Mouse (Mus musculus): ENCODE results near the gene Jchain. TPM values are rescaled to one million over a fixed set of nuclear protein-coding genes. Genes with fewer than 3 reads are reported as not detected.
A peak's percentile ranks its signal among the peaks of the same experiment; 100 is the strongest.
"Not testable (repeated sequence)": the region's sequence is repeated elsewhere in the genome, so short reads cannot be mapped to it uniquely, and the experiment has no call there.

The Jchain gene
- 6.8 and 8.2 TPM in 2 replicates for total RNA-seq (2017)

DNA sequence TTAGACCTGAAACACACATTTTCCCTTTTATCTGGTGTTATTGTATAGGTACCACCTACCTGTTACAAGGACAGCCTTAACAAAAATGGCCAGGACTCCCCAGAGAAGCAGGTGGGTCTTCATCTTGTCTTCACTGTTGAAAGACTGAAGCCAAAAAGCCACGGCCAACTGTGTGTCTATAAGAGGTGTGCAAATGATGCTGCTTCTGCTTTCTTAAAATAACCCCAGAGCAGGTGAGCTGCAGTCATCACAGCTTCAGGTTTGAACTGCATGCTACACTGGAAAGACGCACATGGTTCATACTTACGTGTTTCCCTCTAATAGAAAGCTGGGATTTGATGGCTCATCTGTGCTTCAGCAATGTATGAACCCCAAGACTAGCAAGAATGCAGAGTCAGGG, at the start of gene Jchain:
Jchain (minus strand) TSS at position 235 of the 400 bp plus-strand sequence.
- ATAC-seq (ENCODE audit: extremely low read depth, insufficient number of reproducible peaks, low FRiP score, poor library complexity, severe bottlenecking): no peak

DNA sequence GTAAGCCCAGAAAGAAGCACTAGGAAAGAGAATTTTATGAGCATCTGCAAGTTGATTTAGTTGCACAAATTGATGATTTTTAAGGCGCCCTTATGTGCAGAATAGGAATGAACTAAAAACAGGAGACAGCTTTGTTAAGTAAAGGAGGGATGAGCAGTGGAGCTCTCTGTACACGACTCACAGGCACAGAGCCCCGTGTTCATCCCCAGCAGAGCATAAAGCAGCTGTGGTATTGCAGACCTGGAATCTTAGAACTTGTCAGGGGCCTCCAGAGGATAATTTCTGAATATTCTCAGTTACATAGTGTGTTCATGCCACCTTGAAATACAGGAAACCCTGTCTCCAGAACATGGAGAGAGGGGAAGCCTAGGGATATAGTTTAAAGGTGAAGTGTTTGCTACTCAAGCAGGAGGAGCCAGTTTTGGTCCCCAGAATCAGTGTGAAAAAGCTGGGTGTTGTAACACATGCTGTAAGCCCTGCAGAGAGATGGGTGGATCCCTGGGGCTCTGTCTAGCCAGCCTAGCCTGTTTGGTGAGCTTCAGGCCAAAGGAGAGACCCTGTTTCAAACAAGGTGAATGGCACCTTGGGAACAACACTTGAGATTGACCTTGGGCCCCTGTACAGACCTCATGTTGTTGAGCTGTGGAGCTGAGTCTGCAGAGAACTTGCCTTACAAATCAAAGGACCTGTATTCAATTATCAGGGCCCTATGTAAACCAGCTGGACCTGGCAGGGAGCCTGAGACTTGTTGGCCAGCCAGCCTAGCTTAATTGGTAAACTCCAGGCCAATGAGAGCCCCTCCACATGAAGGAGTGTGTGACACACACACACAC, 48.0 kb upstream of the Jchain start:
- ATAC-seq (ENCODE audit: extremely low read depth, insufficient number of reproducible peaks, low FRiP score, poor library complexity, severe bottlenecking): no peak

GRCm38 (mm10) chr5:88574829-88575228, 47.1 kb upstream of the Jchain start:
- ATAC-seq (ENCODE audit: extremely low read depth, insufficient number of reproducible peaks, low FRiP score, poor library complexity, severe bottlenecking): no peak

- ATAC-seq (ENCODE audit: extremely low read depth, insufficient number of reproducible peaks, low FRiP score, poor library complexity, severe bottlenecking): no peak
These were observed 41.9 kb upstream of the Jchain start for GRCm38 (mm10) chr5:88569541-88569940.

- ATAC-seq (ENCODE audit: extremely low read depth, insufficient number of reproducible peaks, low FRiP score, poor library complexity, severe bottlenecking): no peak
These were observed 38.5 kb upstream of the Jchain start for GRCm38 (mm10) chr5:88566034-88566841.

GRCm38 (mm10) chr5:88565148-88566033, 37.7 kb upstream of the Jchain start:
- ATAC-seq (ENCODE audit: extremely low read depth, insufficient number of reproducible peaks, low FRiP score, poor library complexity, severe bottlenecking): no peak; the same call in 1 of the 2 replicates

DNA sequence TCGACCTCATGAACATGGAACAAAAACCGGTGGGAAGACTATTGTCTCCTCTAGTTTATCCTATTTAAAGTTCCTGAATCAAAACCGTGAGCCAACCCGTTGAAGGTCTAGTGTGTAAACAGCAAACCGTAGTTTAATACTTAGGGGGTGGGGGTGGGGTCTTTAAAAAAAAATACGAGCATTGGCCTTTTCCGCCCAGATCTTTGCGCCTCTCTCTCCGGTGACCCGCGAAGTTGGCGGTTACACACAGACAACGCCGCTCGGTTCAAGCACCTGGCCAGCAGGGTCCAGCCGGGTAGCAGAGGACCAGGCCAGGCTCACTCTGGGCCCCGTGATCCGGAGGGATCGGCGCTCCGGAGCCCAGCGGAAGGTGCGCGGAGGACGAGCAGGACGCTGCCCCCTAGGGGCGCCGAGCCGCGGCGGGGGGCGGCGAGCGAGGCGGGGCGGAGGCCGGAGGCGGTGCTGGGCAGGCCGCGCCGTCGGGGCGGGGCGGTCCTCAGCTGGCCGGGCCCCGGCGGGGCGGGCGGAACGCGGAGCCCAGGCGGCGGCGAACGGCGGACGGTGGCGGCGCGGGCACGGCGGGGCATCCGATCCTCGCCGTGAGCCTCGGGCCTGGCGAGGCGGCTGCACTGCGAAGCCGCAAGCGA, 36.9 kb upstream of the Jchain start, which contains the start of gene Rufy3:
Rufy3 (plus strand) TSS at position 540 of the 647 bp plus-strand sequence.
- ATAC-seq (ENCODE audit: extremely low read depth, insufficient number of reproducible peaks, low FRiP score, poor library complexity, severe bottlenecking): peak; percentile 76

- ATAC-seq (ENCODE audit: extremely low read depth, insufficient number of reproducible peaks, low FRiP score, poor library complexity, severe bottlenecking): no peak
These were observed 35.4 kb upstream of the Jchain start for GRCm38 (mm10) chr5:88562863-88563780.

DNA sequence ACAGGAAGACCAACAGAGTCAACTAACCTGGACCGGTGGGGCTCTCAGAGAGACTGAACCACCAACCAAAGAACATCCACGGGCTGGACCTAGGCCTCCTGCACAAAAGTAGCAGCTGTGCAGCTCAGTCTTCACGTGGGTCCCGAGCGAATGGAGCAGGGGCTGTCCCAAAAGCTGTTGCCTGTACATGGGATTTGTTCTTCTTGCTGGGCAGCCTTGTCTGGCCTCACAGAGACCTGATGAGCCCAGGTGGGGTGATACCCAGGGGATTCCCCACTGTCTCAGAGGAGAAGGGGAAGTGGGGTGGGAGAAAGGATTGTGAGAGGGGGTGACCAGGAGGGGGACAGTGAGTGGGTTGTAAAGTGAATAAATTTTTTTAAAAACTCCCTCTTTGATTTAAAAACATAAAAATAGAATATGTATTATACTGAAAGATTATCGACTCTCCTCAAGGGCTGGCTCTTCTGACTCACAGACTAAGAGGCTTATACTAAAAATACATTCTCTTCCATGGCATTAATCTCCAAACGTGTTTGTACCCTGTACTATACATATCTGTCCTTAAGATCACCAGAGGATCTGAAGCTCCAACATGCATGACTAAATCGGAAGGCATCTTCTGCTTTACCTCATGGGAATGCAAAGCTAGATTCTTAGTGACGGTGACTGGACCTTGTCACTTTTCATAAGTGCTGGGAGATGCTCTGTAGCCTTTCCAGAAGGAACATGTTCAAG, 33.6 kb upstream of the Jchain start:
- ATAC-seq (ENCODE audit: extremely low read depth, insufficient number of reproducible peaks, low FRiP score, poor library complexity, severe bottlenecking): no peak

DNA sequence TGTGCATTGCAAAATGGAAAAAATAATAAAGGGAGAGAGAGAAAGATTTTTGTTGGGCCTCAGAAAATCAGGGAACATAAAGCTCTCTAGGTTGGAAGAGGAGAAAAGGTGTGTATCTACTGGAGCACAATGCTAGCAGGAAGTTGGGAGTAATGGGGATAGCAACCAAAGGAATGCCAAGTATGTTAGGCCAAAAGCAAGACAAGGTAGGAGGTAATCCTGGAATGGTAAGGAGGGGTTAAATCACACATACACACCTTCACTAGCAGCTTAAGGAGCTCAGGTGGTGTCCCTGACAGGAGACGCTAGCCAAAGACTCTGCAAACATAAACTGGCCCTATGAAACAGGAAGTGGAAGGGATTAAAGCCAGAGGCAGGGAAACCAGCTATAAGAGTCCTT, 31.3 kb upstream of the Jchain start:
- no peak for ATAC-seq (ENCODE audit: extremely low read depth, insufficient number of reproducible peaks, low FRiP score, poor library complexity, severe bottlenecking)

DNA sequence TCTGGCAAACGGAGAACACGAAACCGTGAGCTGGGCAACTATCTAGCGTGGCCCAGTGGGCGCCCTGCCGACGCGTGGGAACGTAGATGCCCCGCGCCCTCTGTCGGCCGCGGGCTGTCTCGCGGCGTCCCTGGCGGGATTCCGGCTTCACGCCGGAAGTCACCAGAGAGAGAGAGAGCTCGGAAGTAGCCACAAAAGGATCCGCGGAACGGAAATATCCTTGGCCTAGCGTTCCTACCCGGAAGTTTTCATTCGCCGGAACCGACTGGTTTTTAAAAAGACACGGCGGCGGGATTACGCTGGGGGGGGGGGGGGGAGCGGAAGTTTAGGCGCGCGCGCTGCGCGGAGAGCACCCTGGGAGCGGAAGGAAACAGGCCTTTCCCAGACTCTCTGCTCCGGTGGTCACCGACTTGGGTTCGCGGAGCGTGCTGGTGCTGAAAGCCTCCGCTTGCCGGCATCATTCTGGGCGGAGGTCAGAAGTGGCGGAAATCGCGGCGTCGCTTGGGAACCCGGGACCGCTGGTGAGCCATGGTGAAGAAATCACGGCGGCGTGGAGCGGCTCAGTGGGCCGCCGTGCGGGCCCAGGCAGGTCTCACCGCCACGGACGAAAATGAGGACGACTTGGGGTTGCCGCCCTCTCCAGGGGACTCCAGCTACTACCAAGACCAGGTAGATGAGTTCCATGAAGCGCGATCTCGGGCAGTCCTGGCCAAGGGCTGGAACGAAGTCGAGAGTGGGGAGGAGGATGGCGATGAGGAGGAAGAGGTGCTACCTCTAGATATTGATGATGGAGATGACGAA, 26.6 kb upstream of the Jchain start, which contains the start of gene Utp3:
Utp3 (plus strand) TSS at position 377 of the 801 bp plus-strand sequence.
- ATAC-seq (ENCODE audit: extremely low read depth, insufficient number of reproducible peaks, low FRiP score, poor library complexity, severe bottlenecking): peak; percentile 93

DNA sequence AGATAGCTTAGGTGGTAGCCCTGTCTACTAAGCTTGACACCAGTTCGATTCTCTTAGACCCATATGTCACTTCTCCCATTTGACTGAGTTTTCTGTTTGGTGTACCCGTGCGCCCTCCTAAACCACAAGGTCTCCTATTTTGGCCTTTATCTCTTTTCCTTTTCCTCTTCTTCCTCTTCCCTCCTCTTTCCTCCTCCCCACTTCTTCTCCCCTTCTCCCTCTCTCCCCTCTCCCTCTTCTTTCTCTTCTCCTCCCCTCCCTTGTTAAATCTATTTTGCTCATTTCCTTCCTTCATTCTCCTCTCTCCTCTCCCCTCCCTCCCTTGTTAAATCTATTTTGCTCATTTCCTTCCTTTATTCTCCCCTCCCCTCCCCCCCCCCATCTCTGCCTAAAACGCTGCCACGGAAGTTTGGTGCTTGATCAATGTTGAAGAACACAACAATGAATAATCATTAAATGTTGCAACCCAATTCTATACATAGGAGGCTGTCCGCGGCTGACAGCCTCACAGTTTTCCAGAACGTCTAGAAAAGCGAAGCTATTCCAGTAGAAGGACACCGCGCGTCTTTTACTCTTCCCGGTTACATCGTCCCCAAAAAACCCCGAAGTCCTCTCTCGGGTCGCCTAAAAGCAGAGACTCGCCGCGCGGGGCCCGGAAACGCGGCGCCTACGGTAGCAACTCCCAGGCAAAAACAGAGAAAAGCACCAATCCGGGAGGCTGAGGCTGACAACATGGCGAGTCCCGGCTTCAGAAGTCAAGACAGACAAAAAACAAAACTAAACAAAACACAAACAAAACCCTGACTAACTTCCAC, 25.8 kb upstream of the Jchain start:
- no peak for ATAC-seq (ENCODE audit: extremely low read depth, insufficient number of reproducible peaks, low FRiP score, poor library complexity, severe bottlenecking)

DNA sequence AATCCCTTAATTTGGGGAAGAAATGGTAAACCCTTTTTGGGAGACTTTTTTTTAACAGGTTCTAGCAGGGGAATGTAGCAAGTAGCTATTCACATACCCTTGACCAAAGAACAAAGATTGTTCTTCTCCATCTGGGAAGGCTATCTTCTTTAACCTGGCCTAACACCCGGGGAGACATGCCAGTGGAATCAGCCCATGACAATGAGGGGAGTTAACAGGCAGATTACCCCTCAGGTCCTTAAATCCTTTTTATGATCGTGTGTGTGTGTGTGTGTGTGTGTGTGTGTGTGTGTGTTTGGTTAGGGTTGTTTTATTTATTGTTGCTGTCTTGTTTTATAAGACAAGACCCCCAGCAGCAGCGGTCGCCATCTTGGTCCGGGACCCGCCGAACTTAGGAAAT, 17.8 kb upstream of the Jchain start:
- ATAC-seq (ENCODE audit: extremely low read depth, insufficient number of reproducible peaks, low FRiP score, poor library complexity, severe bottlenecking): no peak

- not testable (repeated sequence) for ATAC-seq (ENCODE audit: extremely low read depth, insufficient number of reproducible peaks, low FRiP score, poor library complexity, severe bottlenecking)
These were observed 16.7 kb upstream of the Jchain start for GRCm38 (mm10) chr5:88544411-88544810.

- ATAC-seq (ENCODE audit: extremely low read depth, insufficient number of reproducible peaks, low FRiP score, poor library complexity, severe bottlenecking): no peak
These were observed 15.1 kb upstream of the Jchain start for GRCm38 (mm10) chr5:88542651-88543282.

Measured in neutrophil, adult 5-6 weeks (primary cell).